Mouse (Mus musculus) megakaryocyte, adult 5-6 weeks (primary cell): ENCODE measurements around the gene Zbtb18. TPM values are rescaled to one million over a fixed set of nuclear protein-coding genes. Genes with fewer than 3 reads are reported as not detected.

Experiments used
- ATAC-seq: 2 replicates; pipeline ENCODE4 v1.8.0; 2016; ENCODE audit warnings: mild to moderate bottlenecking, inconsistent platforms; ENCODE audit not compliant: poor library complexity, severe bottlenecking
- total RNA-seq, 2 experiments: library from RNA; stranded (forward) in 1 of 2; stranded (reverse) in 1 of 2; fragments of 153-499, 151-499 nt in 1 of 2; fragments of 221-1000, 200-1000 nt in 1 of 2; gene quantifications; 2 replicates each; pipeline versions ENCODE4 v1.2.3 to v1.2.4; 2015 to 2017

Gene Zbtb18
- total RNA-seq, 2 experiments from 2014 or later, result 47.9 to 48.4 TPM

GRCm38 (mm10) chr1:177475542-177476197 lies 33.5 kb downstream of the Zbtb18 start:
- ATAC-seq, result no peak

DNA sequence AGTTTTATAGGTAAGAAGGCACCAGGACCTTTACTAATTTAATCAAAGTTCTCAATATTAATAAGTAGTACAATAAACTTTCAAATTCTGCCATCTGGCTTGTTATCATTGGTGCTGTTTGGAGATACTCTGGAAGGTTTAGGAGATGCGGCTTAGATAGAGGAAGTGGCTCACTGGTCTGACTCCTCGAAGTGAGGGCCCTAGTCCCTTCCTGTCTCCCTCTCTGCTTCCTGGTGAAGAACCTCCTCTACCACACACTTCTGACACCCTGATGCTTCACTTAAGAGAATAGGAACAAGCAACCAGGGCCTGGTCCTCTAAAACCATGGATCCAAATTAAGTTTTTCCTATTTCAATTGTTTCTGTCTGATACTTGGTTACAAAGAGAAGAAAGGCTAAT lies 36.4 kb downstream of the Zbtb18 start:
- peak; percentile 82 for ATAC-seq

GRCm38 (mm10) chr1:177479356-177480004 lies 37.3 kb downstream of the Zbtb18 start:
- ATAC-seq, result no peak

DNA sequence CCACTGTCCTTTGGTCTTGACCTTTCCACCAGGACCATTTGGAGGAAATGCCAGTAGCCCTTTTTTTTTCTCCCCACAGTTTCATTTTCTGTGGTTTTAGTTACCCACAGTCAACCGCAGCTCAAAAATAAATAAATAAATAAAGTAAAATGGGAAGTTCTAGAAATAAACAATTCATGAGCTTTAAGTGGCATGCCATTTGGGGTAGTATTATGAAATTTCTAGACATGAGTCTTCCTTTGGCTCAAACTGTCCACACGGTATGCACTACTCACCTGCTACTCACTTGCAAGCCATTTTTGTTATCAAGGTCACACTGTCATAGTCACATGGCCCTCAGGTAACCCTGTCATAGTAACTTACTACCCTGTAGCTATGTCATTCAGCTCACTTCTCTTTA lies 41.5 kb downstream of the Zbtb18 start:
- peak; percentile 36 for ATAC-seq

DNA sequence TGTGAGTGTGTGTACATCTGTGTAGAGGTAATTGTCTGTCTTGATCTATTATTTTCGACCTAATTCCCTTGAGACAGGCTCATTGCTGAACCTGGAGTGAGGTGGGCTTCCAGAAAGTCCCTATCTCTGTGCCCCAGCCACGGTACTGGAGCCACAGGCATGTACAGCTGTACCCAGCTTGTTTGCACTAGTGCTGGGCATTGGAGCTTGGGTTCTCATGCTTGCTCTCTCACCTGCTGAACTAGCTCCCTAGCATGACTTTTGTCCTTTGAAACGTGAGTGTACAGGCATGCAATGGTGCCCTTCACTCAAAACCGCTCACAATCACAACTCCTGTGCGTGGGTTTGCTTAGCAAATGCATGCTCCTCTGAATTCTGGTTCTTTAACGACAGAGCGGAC lies 42.1 kb downstream of the Zbtb18 start:
- ATAC-seq, result no peak

- ATAC-seq, result peak; percentile 20; the same call in 1 of the 2 replicates
These were observed 42.5 kb downstream of the Zbtb18 start for GRCm38 (mm10) chr1:177484680-177485079.

DNA sequence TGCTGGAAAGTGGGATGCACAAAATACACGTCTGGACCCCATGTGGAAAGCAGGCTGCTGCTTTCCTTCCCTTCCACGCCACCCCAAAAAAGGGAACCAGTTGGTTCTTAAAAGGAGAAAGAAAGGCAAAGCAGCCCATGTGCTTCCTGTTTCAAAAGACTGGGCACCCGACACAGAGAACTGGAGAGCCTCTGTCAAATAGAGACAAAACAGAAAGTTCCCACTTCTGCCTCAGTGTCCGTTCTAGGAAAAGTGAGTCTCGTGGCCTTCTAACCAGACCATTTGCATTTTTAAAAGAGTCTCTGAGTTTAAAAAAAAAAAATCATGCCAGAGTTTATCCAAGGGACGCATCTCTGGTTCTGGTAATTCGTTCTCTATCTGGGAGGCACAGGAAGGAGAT lies 47.7 kb downstream of the Zbtb18 start:
- peak; percentile 88 for ATAC-seq

GRCm38 (mm10) chr1:177490808-177491207 lies 48.7 kb downstream of the Zbtb18 start:
- ATAC-seq, result peak; percentile 8; the same call in 1 of the 2 replicates

GRCm38 (mm10) chr1:177491280-177491679 lies 49.1 kb downstream of the Zbtb18 start:
- peak; percentile 14; the same call in 1 of the 2 replicates for ATAC-seq

DNA sequence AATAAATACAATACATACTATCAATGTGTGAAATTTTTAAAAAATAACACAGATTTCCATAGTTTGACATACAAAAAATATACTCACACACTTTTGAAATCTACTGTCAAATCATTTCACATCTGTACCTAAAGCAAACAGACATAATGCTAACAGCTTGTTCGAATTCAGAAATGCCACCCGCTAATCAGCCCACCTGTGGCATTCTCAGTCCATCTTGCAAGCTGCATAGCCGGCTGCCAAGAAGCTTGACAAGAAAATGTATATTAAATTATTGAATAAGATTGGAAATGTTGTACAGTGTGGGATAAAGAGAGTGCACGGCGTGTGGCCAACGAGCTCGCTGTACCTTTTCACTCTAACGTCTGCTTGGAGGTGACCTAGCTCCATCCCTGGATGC lies 52.2 kb downstream of the Zbtb18 start:
- no peak for ATAC-seq

GRCm38 (mm10) chr1:177494913-177495542 lies 52.9 kb downstream of the Zbtb18 start:
- ATAC-seq, result peak; percentile 72

Other genes starting within 250 kb of the Zbtb18 start
- 45.9 and 50.8 TPM in 2 replicates for gene Akt3, start 184.1 kb upstream of the Zbtb18 start, total RNA-seq (2015)
- 64.8 and 73.1 TPM in 2 replicates for gene Akt3, start 184.1 kb upstream of the Zbtb18 start, total RNA-seq (2017)